Mouse (Mus musculus) lung, postnatal 4 days (tissue): ENCODE measurements at regions not wholly inside any gene's neighbourhood (a gene's known extent, or its start where the extent isn't known, plus 50 kb on each side); places are given as distances from the start of the nearest gene placed in this dataset.

Source experiments
- DNase-seq, 2 experiments: peaks; one replicate each; pipeline ENCODE4 v3.0.0; 2021

DNA sequence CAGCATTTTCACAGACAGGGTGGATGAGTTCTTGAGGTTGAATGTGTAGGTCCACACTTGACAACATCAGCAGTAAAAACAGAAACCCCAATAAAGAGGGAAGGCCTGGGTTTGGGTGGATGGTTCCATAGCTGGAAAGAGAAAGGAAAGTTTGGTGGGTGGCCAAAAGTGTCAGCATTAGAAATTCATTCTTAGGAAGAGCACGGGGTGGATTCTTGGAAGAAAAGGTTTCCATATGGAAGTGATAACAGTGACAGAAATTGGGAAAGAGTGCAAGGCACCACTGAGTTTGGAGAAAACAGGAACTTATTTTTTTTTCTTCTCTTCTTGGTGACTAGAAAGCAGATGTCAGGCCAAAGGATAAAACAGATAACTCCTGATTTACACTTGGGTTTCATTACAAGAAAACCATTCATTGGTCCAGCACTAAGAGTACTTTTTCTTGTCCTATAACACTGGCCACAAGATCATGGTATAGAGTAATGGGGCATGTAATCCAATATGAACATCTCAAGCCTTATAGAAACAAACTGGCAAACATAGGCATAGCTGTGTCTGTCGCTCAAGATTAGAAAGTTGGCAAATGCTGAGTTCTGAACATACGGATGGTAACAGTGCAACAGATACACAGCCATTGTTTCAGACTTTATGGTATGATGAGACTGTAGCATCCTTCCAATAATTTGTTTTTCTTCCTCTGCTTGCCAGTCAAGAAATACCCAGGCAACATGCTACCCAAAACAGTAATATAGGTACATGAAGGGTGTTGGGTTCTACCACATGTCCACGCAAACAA is 209.7 kb upstream of the Pard3b start:
- no peak for DNase-seq

- no peak for DNase-seq
Observed at GRCm38 (mm10) chr1:61437603-61438002, 201.0 kb upstream of the Pard3b start.

- no peak for DNase-seq
Observed at GRCm38 (mm10) chr1:61461435-61461834, 177.2 kb upstream of the Pard3b start.

DNA sequence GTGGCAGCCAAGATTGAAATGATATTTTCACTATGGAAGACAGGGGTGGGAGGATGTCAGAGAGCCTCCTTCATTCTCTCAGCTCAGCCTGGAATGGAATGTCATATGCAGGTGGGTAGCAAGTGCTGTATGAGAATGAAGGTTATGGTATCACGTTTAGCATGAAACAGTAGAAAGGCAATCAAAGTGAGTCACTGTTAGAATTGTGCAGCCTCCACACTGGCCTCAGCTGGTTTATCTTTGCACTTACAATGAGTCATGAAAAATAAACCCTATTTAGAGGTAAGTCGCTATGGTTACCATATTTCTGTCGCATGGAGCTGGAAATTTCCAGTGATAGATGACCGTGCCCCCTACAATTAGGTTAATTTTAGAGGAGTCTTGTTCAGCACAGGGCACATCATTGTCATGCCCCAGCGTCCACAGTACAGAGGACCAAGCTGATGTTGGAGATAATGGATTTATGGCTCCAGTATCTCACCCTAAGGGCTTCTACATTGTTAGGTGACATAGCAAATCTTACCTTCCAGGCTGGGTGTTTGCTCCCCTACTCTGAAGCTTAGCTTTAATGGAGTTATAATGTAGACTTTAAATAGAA is 167.9 kb upstream of the Pard3b start:
- no peak for DNase-seq

GRCm38 (mm10) chr1:61471779-61472578 is 166.6 kb upstream of the Pard3b start:
- no peak for DNase-seq

GRCm38 (mm10) chr1:61472579-61473242 is 165.9 kb upstream of the Pard3b start:
- no peak for DNase-seq

DNA sequence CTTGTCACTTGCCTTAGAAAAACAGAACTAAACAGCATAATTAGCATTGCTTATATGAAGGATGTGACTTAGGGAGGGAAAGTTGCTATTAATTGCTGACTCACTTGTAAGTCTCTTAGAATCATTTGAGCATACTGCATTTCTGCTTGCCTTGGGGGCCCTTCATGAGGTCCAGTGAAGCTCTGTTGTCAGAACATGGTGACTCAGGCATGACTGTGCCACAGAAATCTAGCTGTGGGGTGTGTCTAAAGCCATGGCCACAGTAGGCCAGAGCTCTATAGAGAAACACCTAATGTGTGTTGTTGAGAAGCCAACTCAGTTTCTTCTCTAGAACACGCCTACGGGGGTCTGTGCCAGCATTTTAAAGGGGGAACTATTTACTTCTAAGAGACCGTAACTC is 153.2 kb upstream of the Pard3b start:
- no peak for DNase-seq

DNA sequence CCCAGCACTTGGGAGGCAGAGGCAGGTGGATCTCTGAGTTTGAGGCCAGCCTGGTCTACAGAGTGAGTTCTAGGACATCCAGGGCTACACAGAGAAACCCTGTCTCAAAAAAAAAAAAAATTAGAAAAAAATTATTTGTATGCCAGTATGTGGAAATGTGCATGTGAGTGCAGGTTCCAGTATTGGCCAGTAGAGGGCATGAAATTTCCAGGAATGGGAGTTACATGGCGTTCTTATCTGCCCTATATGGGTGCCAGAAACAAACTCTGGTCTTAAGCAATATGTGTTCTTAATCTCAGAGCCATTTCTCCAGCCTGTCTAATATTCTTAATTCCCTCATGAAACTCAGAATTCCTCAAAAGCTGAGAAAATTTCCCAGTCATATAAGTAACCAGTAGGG is 113.7 kb upstream of the Pard3b start:
- DNase-seq: no peak

- DNase-seq: no peak
Observed at GRCm38 (mm10) chr1:61525881-61526280, 112.7 kb upstream of the Pard3b start.

DNA sequence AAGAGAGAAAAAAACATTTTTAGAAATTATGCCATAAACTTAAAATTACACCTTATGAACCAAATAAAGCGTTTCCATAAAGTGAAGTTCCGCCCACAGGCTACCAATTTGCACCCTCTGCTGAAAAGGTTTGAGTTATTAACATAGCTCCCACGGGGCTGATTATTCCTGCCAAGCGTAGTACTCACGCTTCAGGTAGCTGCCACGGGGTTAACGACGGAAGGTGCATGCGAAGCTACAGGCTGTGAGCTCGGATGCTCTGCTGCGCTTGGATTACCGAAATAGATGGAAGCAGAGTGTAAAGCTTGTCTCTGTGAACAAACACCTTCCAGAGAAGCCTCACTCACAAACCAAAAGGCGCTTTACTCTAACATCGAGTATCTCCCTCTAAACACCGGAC is 109.9 kb upstream of the Pard3b start:
- no peak for DNase-seq

- DNase-seq: peak in 1 of 2 experiments; percentile 3
Observed at GRCm38 (mm10) chr1:61530166-61530565, 108.5 kb upstream of the Pard3b start.

DNA sequence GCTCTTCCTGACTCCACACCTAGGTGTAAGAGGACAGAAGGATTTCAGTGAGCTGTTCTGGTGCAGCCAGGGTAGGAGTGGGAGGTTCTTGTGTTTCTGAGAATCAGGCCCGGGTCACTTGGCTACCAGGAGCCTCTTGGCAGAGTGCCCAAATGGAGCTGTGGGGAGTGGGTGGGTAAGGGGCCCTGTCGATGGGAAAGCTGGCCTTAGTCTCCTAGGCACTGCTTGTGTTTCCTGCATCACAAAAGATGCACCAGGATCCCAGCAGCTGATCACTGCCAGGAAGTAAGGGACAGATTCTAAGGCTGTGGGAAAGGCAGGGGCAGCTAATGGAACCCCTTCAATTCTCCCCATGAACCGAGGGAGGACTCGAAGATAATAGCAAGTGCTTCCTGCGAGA is 107.1 kb upstream of the Pard3b start:
- no peak for DNase-seq

DNA sequence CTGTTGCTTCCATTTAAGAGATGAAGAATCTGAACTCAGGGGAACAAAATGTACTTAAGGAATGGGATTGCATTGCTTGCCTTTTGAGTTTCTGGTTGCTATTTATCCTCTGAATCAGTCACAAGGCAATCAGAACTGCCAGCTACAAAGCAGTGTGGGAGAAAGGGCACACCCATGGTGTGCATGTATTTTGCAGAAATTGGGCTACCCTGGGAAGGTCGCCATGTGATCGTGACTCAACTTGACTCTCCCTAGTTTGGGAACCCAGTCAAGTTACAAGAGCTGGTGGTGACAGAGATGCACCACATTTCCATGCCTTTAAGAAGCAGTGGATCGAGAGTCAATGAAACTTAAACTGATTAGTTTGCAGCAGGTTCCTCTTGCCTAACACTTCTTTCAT is 98.5 kb upstream of the Pard3b start:
- DNase-seq: no peak

DNA sequence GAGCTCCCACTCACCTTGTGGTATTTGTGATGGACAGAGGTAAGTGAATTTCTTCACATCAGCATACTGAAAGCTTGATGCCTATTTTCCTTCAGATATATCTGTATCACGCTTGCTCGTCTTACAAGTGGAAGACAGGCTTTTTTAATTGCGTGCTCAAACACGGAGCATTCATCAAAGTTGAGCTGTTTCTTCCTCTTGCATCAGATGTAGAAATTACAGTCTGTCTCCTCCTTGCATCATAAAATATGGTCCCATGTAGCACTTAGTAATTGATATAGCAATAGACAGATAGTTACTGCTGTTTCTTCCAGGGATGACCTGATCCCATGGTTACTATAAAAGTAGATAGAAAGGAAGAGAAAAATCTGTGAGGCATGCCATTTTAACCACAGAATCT is 97.5 kb upstream of the Pard3b start:
- no peak for DNase-seq

- DNase-seq: peak; percentile 41 to 62
Observed at GRCm38 (mm10) chr1:61552577-61553517, 85.8 kb upstream of the Pard3b start.

GRCm38 (mm10) chr1:61559514-61559913 is 79.1 kb upstream of the Pard3b start:
- no peak for DNase-seq

DNA sequence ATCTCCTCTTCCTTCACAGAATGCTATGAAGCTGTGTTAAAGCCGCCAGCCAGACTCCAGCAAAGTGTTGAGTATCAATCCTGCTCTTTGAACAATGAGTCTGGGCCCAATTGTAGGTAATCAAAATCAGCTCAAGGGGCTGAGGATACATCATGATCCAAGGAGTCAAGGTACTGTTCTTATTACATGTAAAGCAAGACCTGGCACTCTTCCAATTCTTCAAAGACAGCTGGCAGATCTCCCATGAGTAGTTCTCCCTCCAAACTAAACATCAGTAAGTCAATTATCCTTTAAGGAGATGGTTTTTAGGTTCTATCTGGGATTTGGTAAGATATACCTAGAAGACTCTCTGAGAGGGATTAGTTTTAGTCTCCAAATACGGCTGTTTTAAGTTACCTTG is 76.5 kb upstream of the Pard3b start:
- no peak for DNase-seq

DNA sequence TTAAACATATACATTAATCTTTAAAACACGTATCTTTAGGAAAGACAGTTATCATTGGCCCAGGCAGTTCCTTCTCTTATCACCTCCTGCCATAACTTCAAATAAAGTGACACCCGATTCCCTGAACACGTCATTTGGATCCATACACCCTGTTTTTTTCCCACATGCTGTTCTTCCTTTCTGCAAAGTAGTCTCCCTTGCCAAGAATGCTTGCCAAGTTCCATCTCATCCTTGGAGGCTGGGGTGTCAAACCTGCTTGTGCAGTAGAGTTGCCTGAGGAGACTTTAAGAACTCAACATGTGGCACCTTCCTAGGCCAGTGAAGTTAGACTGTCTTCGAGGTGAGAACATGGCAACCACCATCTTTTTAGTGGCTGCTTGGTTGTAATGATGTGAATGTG is 73.2 kb upstream of the Pard3b start:
- no peak for DNase-seq

GRCm38 (mm10) chr1:61574276-61574675 is 64.3 kb upstream of the Pard3b start:
- no peak for DNase-seq

GRCm38 (mm10) chr1:61576758-61577157 is 61.9 kb upstream of the Pard3b start:
- no peak for DNase-seq

DNA sequence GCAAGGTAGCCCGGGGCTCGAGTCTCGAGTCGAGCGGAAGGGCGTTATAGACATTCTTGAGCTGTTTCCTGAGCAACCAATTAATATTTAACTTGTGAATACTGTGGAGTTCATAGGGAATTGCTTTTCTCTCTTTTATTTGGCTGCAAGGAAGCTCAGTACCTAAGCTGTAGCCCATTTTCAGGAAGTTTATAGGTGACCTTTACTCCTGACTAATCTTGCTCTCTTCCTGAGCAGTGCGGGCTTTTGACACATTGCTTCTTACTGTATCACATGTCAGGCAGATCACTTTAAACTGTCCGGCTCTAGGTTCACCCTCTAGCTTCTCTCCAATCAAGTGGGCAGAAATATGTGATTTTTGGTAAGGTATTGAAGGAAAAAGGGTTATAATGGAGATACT is 51.4 kb upstream of the Pard3b start:
- DNase-seq: no peak
